Mouse (Mus musculus) thymus, adult 2 months (tissue): ENCODE measurements around the gene Lrba.

Experiments
- CTCF ChIP-seq: fragments of 200-500 bp; IDR thresholded peaks from 2 replicates; pipeline ENCODE4 v1.5.1; 2012; ENCODE audit warnings: mild to moderate bottlenecking, control low read depth, low read length, moderate library complexity, borderline replicate concordance; ENCODE audit not compliant: control insufficient read depth, poor library complexity, insufficient read depth; ENCODE audit errors: extremely low read depth
- POLR2A ChIP-seq: fragments of 200-500 bp; IDR thresholded peaks from 2 replicates; pipeline ENCODE4 v1.6.1; 2012; ENCODE audit warnings: mild to moderate bottlenecking, low read length, control low read depth, moderate library complexity; ENCODE audit not compliant: control insufficient read depth, poor library complexity, insufficient read depth; ENCODE audit errors: extremely low read depth

- no peak for TF ChIP-seq CTCF
- TF ChIP-seq POLR2A, result no peak
These were observed 526.2 kb downstream of the Lrba start for GRCm38 (mm10) chr3:86750652-86751051.
